17 mouse cellular contexts compared by ENCODE assay signal in genomic region chr1:103817946-103818345, GRCm38 (mm10).
DNase-seq lines count a peak whose midpoint lies in the region; ATAC-seq and TF ChIP-seq lines count a peak whose summit lies in the region.
"Had no signal": no experiment of that assay in that cellular context is flagged by ENCODE, and none has a peak within 500 bp of the region (broad histone marks: within the 10 kb centered on the region; RNA-seq: fewer than 3 reads in every experiment).

No protein-coding gene starts in this region.

- no peaks in the 10 kb centered on the region for H3K9me3 ChIP-seq in forebrain, embryonic 14.5 days (replicated peaks; ENCODE audit: control insufficient read depth, low read length)
- H3K9me3 ChIP-seq in forebrain, embryonic 12.5 days: no peaks in the 10 kb centered on the region
- no peaks in the 10 kb centered on the region for H3K9me3 ChIP-seq in hindbrain, postnatal 0 days (ENCODE audit: low read length)
- H3K9me3 ChIP-seq in hindbrain, embryonic 14.5 days (ENCODE audit: control insufficient read depth, low read length): no peaks in the 10 kb centered on the region
- H3K9me3 ChIP-seq: embryonic facial prominence, embryonic 10.5 days; embryonic facial prominence, embryonic 12.5 days had no signal

- WGBS in forebrain, embryonic 14.5 days: 25% methylated on average over 3 of the region's 3 CpGs
- WGBS in forebrain, embryonic 12.5 days: 38% methylated on average over 3 of the region's 3 CpGs
- whole genome bisulfite sequencing in hindbrain, postnatal 0 days: 34% methylated on average over 3 of the region's 3 CpGs
- 48% methylated on average over 3 of the region's 3 CpGs for WGBS in hindbrain, embryonic 14.5 days

- H3K27me3 ChIP-seq in forebrain, embryonic 14.5 days (replicated peaks; ENCODE audit: control insufficient read depth, insufficient read depth, low read length): no peaks in the 10 kb centered on the region
- no peaks in the 10 kb centered on the region for H3K27me3 ChIP-seq in forebrain, embryonic 12.5 days
- no peaks in the 10 kb centered on the region for H3K27me3 ChIP-seq in hindbrain, postnatal 0 days (ENCODE audit: insufficient read depth, low read length)
- no peaks in the 10 kb centered on the region for H3K27me3 ChIP-seq in hindbrain, embryonic 14.5 days (ENCODE audit: control insufficient read depth, insufficient read depth, low read length)
- H3K27me3 ChIP-seq: embryonic facial prominence, embryonic 12.5 days had no signal

- H3K36me3 ChIP-seq in forebrain, embryonic 14.5 days (ENCODE audit: control insufficient read depth, insufficient read depth, low read length): no peaks in the 10 kb centered on the region
- H3K36me3 ChIP-seq in forebrain, embryonic 12.5 days (replicated peaks): no peaks in the 10 kb centered on the region
- H3K36me3 ChIP-seq in hindbrain, postnatal 0 days (ENCODE audit: insufficient read depth, low read length): no peaks in the 10 kb centered on the region
- H3K36me3 ChIP-seq in hindbrain, embryonic 14.5 days (replicated peaks; ENCODE audit: control insufficient read depth, insufficient read depth): no peaks in the 10 kb centered on the region
- H3K36me3 ChIP-seq: embryonic facial prominence, embryonic 10.5 days; embryonic facial prominence, embryonic 12.5 days had no signal

- TF ChIP-seq POLR2A in brain, embryonic 14.5 days (IDR thresholded peaks at IDR 0.05; ENCODE audit: borderline replicate concordance, extremely low read depth, insufficient read depth, insufficient read length, poor library complexity, severe bottlenecking): no peak

- no peak overlapping the region for H3K27ac ChIP-seq in forebrain, embryonic 14.5 days (ENCODE audit: low read depth, low read length)
- H3K27ac ChIP-seq in forebrain, embryonic 12.5 days: no peak overlapping the region
- no peak overlapping the region for H3K27ac ChIP-seq in hindbrain, postnatal 0 days
- H3K27ac ChIP-seq in hindbrain, embryonic 14.5 days: no peak overlapping the region
- H3K27ac ChIP-seq: embryonic facial prominence, embryonic 10.5 days; embryonic facial prominence, embryonic 12.5 days had no signal

- H3K9ac ChIP-seq in forebrain, embryonic 14.5 days (ENCODE audit: low read length): no peak overlapping the region
- no peak overlapping the region for H3K9ac ChIP-seq in forebrain, embryonic 12.5 days
- H3K9ac ChIP-seq in hindbrain, postnatal 0 days (replicated peaks; ENCODE audit: low read length): no peak overlapping the region
- H3K9ac ChIP-seq in hindbrain, embryonic 14.5 days: no peak overlapping the region
- H3K9ac ChIP-seq: embryonic facial prominence, embryonic 12.5 days had no signal

- peak; percentile 42 for ATAC-seq in forebrain, embryonic 14.5 days
- ATAC-seq in forebrain, embryonic 12.5 days (ENCODE audit: low FRiP score): no peak
- no peak for ATAC-seq in hindbrain, postnatal 0 days
- no peak for ATAC-seq in hindbrain, embryonic 14.5 days (ENCODE audit: low FRiP score)
- ATAC-seq: forebrain, embryonic 16.5 days had no signal

- H3K4me1 ChIP-seq in forebrain, embryonic 14.5 days (ENCODE audit: control insufficient read depth, insufficient read depth, low read length): no peaks in the 10 kb centered on the region
- H3K4me1 ChIP-seq in forebrain, embryonic 12.5 days: no peaks in the 10 kb centered on the region
- no peaks in the 10 kb centered on the region for H3K4me1 ChIP-seq in hindbrain, postnatal 0 days (ENCODE audit: insufficient read depth, low read length)
- H3K4me1 ChIP-seq in hindbrain, embryonic 14.5 days (replicated peaks; ENCODE audit: control insufficient read depth, insufficient read depth, low read length): no peaks in the 10 kb centered on the region; the same call in 1 of the 2 replicates
- H3K4me1 ChIP-seq: embryonic facial prominence, embryonic 10.5 days; embryonic facial prominence, embryonic 12.5 days had no signal

- H3K4me2 ChIP-seq in forebrain, embryonic 14.5 days (ENCODE audit: low read length): no peak overlapping the region
- no peak overlapping the region for H3K4me2 ChIP-seq in forebrain, embryonic 12.5 days
- H3K4me2 ChIP-seq in hindbrain, postnatal 0 days (ENCODE audit: low read depth, low read length): no peak overlapping the region
- H3K4me2 ChIP-seq in hindbrain, embryonic 14.5 days (replicated peaks): no peak overlapping the region
- H3K4me2 ChIP-seq: embryonic facial prominence, embryonic 12.5 days had no signal

- DNase-seq in forebrain, embryonic 14.5 days (ENCODE audit: low spot score): peak; percentile 59
- peak; percentile 1 for DNase-seq in hindbrain, postnatal 0 days (ENCODE audit: low spot score)
- no peak for DNase-seq in hindbrain, embryonic 14.5 days (ENCODE audit: low spot score)
- DNase-seq in brain, embryonic 14.5 days (ENCODE audit: low read depth): peak; percentile 62
- DNase-seq in layer of hippocampus, postnatal 36 days: no peak
- DNase-seq: adrenal gland, adult 2 months; adrenal gland, postnatal 10 days; adrenal gland, postnatal 25 days; cerebellum, adult 11-12 months; cerebellum, adult 2 months; cerebellum, adult 9-10 months; cerebellum, postnatal 10 days; cerebellum, postnatal 25 days had no signal

- no peak overlapping the region for H3K4me3 ChIP-seq in forebrain, embryonic 14.5 days (ENCODE audit: low read depth, low read length)
- H3K4me3 ChIP-seq in forebrain, embryonic 12.5 days (replicated peaks): no peak overlapping the region
- H3K4me3 ChIP-seq in hindbrain, postnatal 0 days (ENCODE audit: low read length): no peak overlapping the region
- H3K4me3 ChIP-seq in hindbrain, embryonic 14.5 days (replicated peaks; ENCODE audit: low read length): no peak overlapping the region
- H3K4me3 ChIP-seq: embryonic facial prominence, embryonic 10.5 days; embryonic facial prominence, embryonic 12.5 days had no signal

- no peak for TF ChIP-seq CTCF in hindbrain, postnatal 0 days (IDR thresholded peaks at IDR 0.05; ENCODE audit: low read depth)
- TF ChIP-seq CTCF in brain, embryonic 14.5 days (IDR thresholded peaks at IDR 0.05; ENCODE audit: borderline replicate concordance, extremely low read depth, insufficient read depth, insufficient read length): no peak

Comparison
In these comparisons a context has a peak if more than half of its experiments do, and no peak if none do; other contexts are left out.
1. DNase-seq: peak in forebrain, embryonic 14.5 days (single experiment), hindbrain, postnatal 0 days (single experiment) and brain, embryonic 14.5 days (single experiment); none in hindbrain, embryonic 14.5 days (single experiment) and layer of hippocampus, postnatal 36 days (0 of 2).